8 mouse cellular contexts compared by ENCODE assay signal in the genomic region with DNA sequence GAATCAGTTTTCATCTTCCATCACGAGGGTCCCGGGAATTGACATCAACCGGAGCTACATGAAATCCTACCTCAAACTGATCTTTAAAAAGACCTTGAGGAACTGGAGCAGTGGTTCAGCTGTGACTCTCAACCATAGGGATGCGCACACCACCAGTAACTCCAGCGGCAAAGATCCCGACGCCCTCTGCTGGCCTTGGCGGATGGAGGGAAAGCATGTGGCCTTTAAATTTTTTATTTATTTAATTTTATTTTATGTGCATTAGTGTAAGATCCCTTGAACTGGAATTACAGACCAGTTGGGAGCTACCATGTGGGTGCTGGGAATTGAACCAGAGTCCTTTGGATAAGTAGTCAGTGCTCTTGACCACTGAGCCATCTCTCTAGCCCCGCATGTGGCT. TPM values are rescaled to one million over a fixed set of nuclear protein-coding genes. Genes with fewer than 3 reads are reported as not detected.
DNase-seq lines count a peak whose midpoint lies in the region; ATAC-seq lines count a peak whose summit lies in the region.

No protein-coding gene starts in this region.

- H3K27ac ChIP-seq in heart, embryonic 12.5 days (ENCODE audit: poor library complexity, severe bottlenecking), result no peak overlapping the region
- peak overlapping the region; percentile 77 for H3K27ac ChIP-seq in embryonic facial prominence, embryonic 15.5 days (replicated peaks)
- H3K27ac ChIP-seq in kidney, embryonic 15.5 days, result peak overlapping the region; percentile 54
- H3K27ac ChIP-seq in liver, embryonic 13.5 days, result peak overlapping the region; percentile 29; the same call in 1 of the 2 replicates
- H3K27ac ChIP-seq in stomach, embryonic 15.5 days, result peak overlapping the region; percentile 64; the same call in 1 of the 2 replicates

- peaks cover 39% of the 10 kb centered on the region for H3K4me1 ChIP-seq in heart, embryonic 12.5 days (replicated peaks)
- peaks cover 47% of the 10 kb centered on the region for H3K4me1 ChIP-seq in embryonic facial prominence, embryonic 15.5 days
- H3K4me1 ChIP-seq in kidney, embryonic 15.5 days, result peaks cover 48% of the 10 kb centered on the region
- H3K4me1 ChIP-seq in liver, embryonic 13.5 days (replicated peaks), result peaks cover 42% of the 10 kb centered on the region
- peaks cover 35% of the 10 kb centered on the region for H3K4me1 ChIP-seq in stomach, embryonic 15.5 days

- ATAC-seq in heart, embryonic 12.5 days (ENCODE audit: insufficient number of reproducible peaks, low FRiP score), result no peak
- ATAC-seq in embryonic facial prominence, embryonic 15.5 days (ENCODE audit: insufficient number of reproducible peaks, low FRiP score, low TSS enrichment, low read depth), result no peak
- no peak for ATAC-seq in kidney, embryonic 15.5 days (replicated peaks; ENCODE audit: low FRiP score)
- ATAC-seq in liver, embryonic 13.5 days (ENCODE audit: low read depth), result no peak
- no peak for ATAC-seq in stomach, embryonic 15.5 days (ENCODE audit: insufficient read depth, low FRiP score, low read depth)

- DNase-seq in heart, adult 9 months (ENCODE audit: low spot score in 2 of 2), result no peak
- DNase-seq in R1 (ENCODE audit: low read depth, low spot score), result peak; percentile 39
- no peak for DNase-seq in liver, embryonic 13.5 days
- DNase-seq in ovary, postnatal 36 days (ENCODE audit: low spot score), result no peak

- no peaks in the 10 kb centered on the region for H3K9me3 ChIP-seq in heart, embryonic 12.5 days (replicated peaks)
- H3K9me3 ChIP-seq in embryonic facial prominence, embryonic 15.5 days (replicated peaks), result no peaks in the 10 kb centered on the region
- H3K9me3 ChIP-seq in kidney, embryonic 15.5 days (replicated peaks), result no peaks in the 10 kb centered on the region
- no peaks in the 10 kb centered on the region for H3K9me3 ChIP-seq in liver, embryonic 13.5 days (replicated peaks)
- H3K9me3 ChIP-seq in stomach, embryonic 15.5 days, result no peaks in the 10 kb centered on the region

- peak overlapping the region; percentile 82; the same call in 1 of the 2 replicates for H3K4me3 ChIP-seq in heart, embryonic 12.5 days
- peak overlapping the region; percentile 69 for H3K4me3 ChIP-seq in embryonic facial prominence, embryonic 15.5 days (replicated peaks)
- H3K4me3 ChIP-seq in kidney, embryonic 15.5 days (replicated peaks), result peak overlapping the region; percentile 71
- peak overlapping the region; percentile 78 for H3K4me3 ChIP-seq in liver, embryonic 13.5 days (replicated peaks)
- H3K4me3 ChIP-seq in stomach, embryonic 15.5 days (replicated peaks), result peak overlapping the region; percentile 67; the same call in 1 of the 2 replicates

- H3K36me3 ChIP-seq in heart, embryonic 12.5 days, result peaks cover 29% of the 10 kb centered on the region
- peaks cover 25% of the 10 kb centered on the region for H3K36me3 ChIP-seq in embryonic facial prominence, embryonic 15.5 days
- H3K36me3 ChIP-seq in kidney, embryonic 15.5 days, result peaks cover 27% of the 10 kb centered on the region
- peaks cover 25% of the 10 kb centered on the region for H3K36me3 ChIP-seq in liver, embryonic 13.5 days
- H3K36me3 ChIP-seq in stomach, embryonic 15.5 days, result peaks cover 13% of the 10 kb centered on the region

- WGBS in heart, embryonic 12.5 days, result 22% methylated on average over 9 of the region's 9 CpGs
- WGBS in embryonic facial prominence, embryonic 15.5 days, result 17% methylated on average over 9 of the region's 9 CpGs
- WGBS in kidney, embryonic 15.5 days, result 18% methylated on average over 9 of the region's 9 CpGs
- WGBS in liver, embryonic 13.5 days (ENCODE audit: insufficient replicate concordance), result 15% methylated on average over 9 of the region's 9 CpGs
- 16% methylated on average over 9 of the region's 9 CpGs for WGBS in stomach, embryonic 15.5 days

- H3K27me3 ChIP-seq in heart, embryonic 12.5 days (replicated peaks), result no peaks in the 10 kb centered on the region
- no peaks in the 10 kb centered on the region for H3K27me3 ChIP-seq in embryonic facial prominence, embryonic 15.5 days
- no peaks in the 10 kb centered on the region for H3K27me3 ChIP-seq in kidney, embryonic 15.5 days
- H3K27me3 ChIP-seq in liver, embryonic 13.5 days, result no peaks in the 10 kb centered on the region
- no peaks in the 10 kb centered on the region for H3K27me3 ChIP-seq in stomach, embryonic 15.5 days (replicated peaks)

- no peak overlapping the region for H3K9ac ChIP-seq in heart, embryonic 12.5 days
- no peak overlapping the region for H3K9ac ChIP-seq in embryonic facial prominence, embryonic 15.5 days
- no peak overlapping the region for H3K9ac ChIP-seq in kidney, embryonic 15.5 days
- no peak overlapping the region for H3K9ac ChIP-seq in liver, embryonic 13.5 days
- H3K9ac ChIP-seq in stomach, embryonic 15.5 days, result no peak overlapping the region

- H3K4me2 ChIP-seq in heart, embryonic 12.5 days, result peak overlapping the region; percentile 39
- peak overlapping the region; percentile 65 for H3K4me2 ChIP-seq in embryonic facial prominence, embryonic 15.5 days (replicated peaks)
- peak overlapping the region; percentile 66 for H3K4me2 ChIP-seq in kidney, embryonic 15.5 days
- H3K4me2 ChIP-seq in liver, embryonic 13.5 days, result peak overlapping the region; percentile 55
- peak overlapping the region; percentile 43 for H3K4me2 ChIP-seq in stomach, embryonic 15.5 days

RNA-seq across cellular contexts. Expression of gene Fem1a, which starts 1.2 kb away (rescaled TPM):
- 19.5 and 19.9 TPM in 2 replicates for polyA plus RNA-seq in heart, embryonic 12.5 days (2016; fragmentation: Nextera tagmentation; extraction: Ambion mirVana)
- polyA plus RNA-seq in embryonic facial prominence, embryonic 15.5 days (2015; fragmentation: Nextera tagmentation; extraction: Ambion mirVana), result 15.0 and 15.4 TPM in 2 replicates
- 13.1 TPM in 2 replicates for polyA plus RNA-seq in kidney, embryonic 15.5 days (2015; fragmentation: Nextera tagmentation; extraction: Ambion mirVana)
- polyA plus RNA-seq in liver, embryonic 13.5 days (2015; fragmentation: Nextera tagmentation; extraction: Ambion mirVana), result 6.1 and 7.1 TPM in 2 replicates
- polyA plus RNA-seq in stomach, embryonic 15.5 days (2015; fragmentation: Nextera tagmentation; extraction: Ambion mirVana), result 12.7 and 13.0 TPM in 2 replicates

RNA-seq across cellular contexts. Expression of gene Ticam1, which starts 21.2 kb away (rescaled TPM):
- 8.6 and 9.5 TPM in 2 replicates for polyA plus RNA-seq in heart, embryonic 12.5 days (2016; fragmentation: Nextera tagmentation; extraction: Ambion mirVana)
- polyA plus RNA-seq in embryonic facial prominence, embryonic 15.5 days (2015; fragmentation: Nextera tagmentation; extraction: Ambion mirVana), result 6.7 and 7.4 TPM in 2 replicates
- 6.0 and 6.2 TPM in 2 replicates for polyA plus RNA-seq in kidney, embryonic 15.5 days (2015; fragmentation: Nextera tagmentation; extraction: Ambion mirVana)
- 2.3 and 2.7 TPM in 2 replicates for polyA plus RNA-seq in liver, embryonic 13.5 days (2015; fragmentation: Nextera tagmentation; extraction: Ambion mirVana)
- 6.6 and 7.8 TPM in 2 replicates for polyA plus RNA-seq in stomach, embryonic 15.5 days (2015; fragmentation: Nextera tagmentation; extraction: Ambion mirVana)

RNA-seq across cellular contexts. Expression of gene Dpp9, which starts 36.7 kb away (rescaled TPM):
- polyA plus RNA-seq in heart, embryonic 12.5 days (2016; fragmentation: Nextera tagmentation; extraction: Ambion mirVana), result 27.8 and 28.4 TPM in 2 replicates
- 37.1 and 40.9 TPM in 2 replicates for polyA plus RNA-seq in embryonic facial prominence, embryonic 15.5 days (2015; fragmentation: Nextera tagmentation; extraction: Ambion mirVana)
- polyA plus RNA-seq in kidney, embryonic 15.5 days (2015; fragmentation: Nextera tagmentation; extraction: Ambion mirVana), result 38.9 and 43.8 TPM in 2 replicates
- polyA plus RNA-seq in liver, embryonic 13.5 days (2015; fragmentation: Nextera tagmentation; extraction: Ambion mirVana), result 19.6 and 23.0 TPM in 2 replicates
- polyA plus RNA-seq in stomach, embryonic 15.5 days (2015; fragmentation: Nextera tagmentation; extraction: Ambion mirVana), result 33.2 and 37.5 TPM in 2 replicates

RNA-seq across cellular contexts. Expression of gene Plin3, which starts 37.2 kb away (rescaled TPM):
- 59.1 and 60.0 TPM in 2 replicates for polyA plus RNA-seq in heart, embryonic 12.5 days (2016; fragmentation: Nextera tagmentation; extraction: Ambion mirVana)
- 89.5 and 92.6 TPM in 2 replicates for polyA plus RNA-seq in embryonic facial prominence, embryonic 15.5 days (2015; fragmentation: Nextera tagmentation; extraction: Ambion mirVana)
- 68.9 and 77.4 TPM in 2 replicates for polyA plus RNA-seq in kidney, embryonic 15.5 days (2015; fragmentation: Nextera tagmentation; extraction: Ambion mirVana)
- 24.9 and 27.1 TPM in 2 replicates for polyA plus RNA-seq in liver, embryonic 13.5 days (2015; fragmentation: Nextera tagmentation; extraction: Ambion mirVana)
- polyA plus RNA-seq in stomach, embryonic 15.5 days (2015; fragmentation: Nextera tagmentation; extraction: Ambion mirVana), result 90.7 and 93.1 TPM in 2 replicates

RNA-seq across cellular contexts. Expression of gene Arrdc5, which starts 44.7 kb away (rescaled TPM):
- polyA plus RNA-seq in heart, embryonic 12.5 days (2016; fragmentation: Nextera tagmentation; extraction: Ambion mirVana), result not detected in 2 replicates
- polyA plus RNA-seq in embryonic facial prominence, embryonic 15.5 days (2015; fragmentation: Nextera tagmentation; extraction: Ambion mirVana), result 0.33 TPM in 1 of 2 replicates, not detected in the other
- 0.31 TPM in 1 of 2 replicates, not detected in the other for polyA plus RNA-seq in kidney, embryonic 15.5 days (2015; fragmentation: Nextera tagmentation; extraction: Ambion mirVana)
- polyA plus RNA-seq in liver, embryonic 13.5 days (2015; fragmentation: Nextera tagmentation; extraction: Ambion mirVana), result not detected in 2 replicates
- polyA plus RNA-seq in stomach, embryonic 15.5 days (2015; fragmentation: Nextera tagmentation; extraction: Ambion mirVana), result not detected in 2 replicates
